Mouse (Mus musculus): Measurements from ENCODE around the gene Tmie. TPM values are rescaled to one million over a fixed set of nuclear protein-coding genes. Genes with fewer than 3 reads are reported as not detected.
"Not testable (repeated sequence)": the region's sequence is repeated elsewhere in the genome, so short reads cannot be mapped to it uniquely, and the experiment has no call there.

The Tmie gene
- total and polyA plus RNA-seq, 3 experiments = 0.11 TPM; not detected in 2

DNA sequence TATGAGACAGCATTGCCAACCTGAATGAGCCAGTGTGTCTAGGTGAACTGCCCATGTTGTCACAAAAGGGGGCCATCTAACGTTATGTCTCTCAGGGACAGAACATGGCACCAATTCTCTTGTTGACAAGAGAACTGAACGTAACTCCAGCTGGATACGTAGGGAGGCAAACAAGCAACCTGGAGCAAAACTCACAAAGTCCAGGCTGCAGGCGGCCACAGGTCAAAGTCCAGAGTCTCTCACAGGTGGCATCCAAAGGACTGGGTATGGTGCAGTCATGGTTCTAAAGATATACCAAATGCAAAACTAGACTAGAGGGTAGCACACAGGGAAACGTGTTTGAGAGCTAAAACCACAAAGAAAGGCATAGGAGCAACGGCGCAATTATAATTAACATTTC, 58.5 kb downstream of the Tmie start:
- ATAC-seq (ENCODE audit: extremely low read depth, insufficient number of reproducible peaks, low FRiP score, poor library complexity, severe bottlenecking) (no peak), DNase-seq (ENCODE audit: low spot score) (no peak)
- H3K27me3 ChIP-seq (ENCODE audit: insufficient read depth, low read length) = peaks cover 18% of the 10 kb centered on the region; the same call in 1 of the 2 replicates
- no peak overlapping the region for H3K4me3 ChIP-seq (ENCODE audit: low read depth, low read length)
- no peaks in the 10 kb centered on the region for H3K4me1 ChIP-seq (ENCODE audit: insufficient read depth, low read depth, low read length)
- TF ChIP-seq CTCF (IDR thresholded peaks at IDR 0.05; ENCODE audit: low read depth, low read length) = no peak
- TF ChIP-seq GATA1 (IDR thresholded peaks at IDR 0.05; ENCODE audit: borderline replicate concordance, low read length) = no peak
- TF ChIP-seq TAL1 (conservative IDR thresholded peaks at IDR 0.05; ENCODE audit: low read depth, low read length) = no peak
- no peak for TF ChIP-seq POLR2AphosphoS5 (IDR thresholded peaks at IDR 0.05; ENCODE audit: insufficient replicate concordance, low read depth, low read length)
- TF ChIP-seq GATA2 (IDR thresholded peaks at IDR 0.05; ENCODE audit: borderline replicate concordance, low read depth, low read length) = no peak
- no peaks in the 10 kb centered on the region for H3K36me3 ChIP-seq (replicated peaks)
- no peaks in the 10 kb centered on the region for H3K9me3 ChIP-seq (replicated peaks)

DNA sequence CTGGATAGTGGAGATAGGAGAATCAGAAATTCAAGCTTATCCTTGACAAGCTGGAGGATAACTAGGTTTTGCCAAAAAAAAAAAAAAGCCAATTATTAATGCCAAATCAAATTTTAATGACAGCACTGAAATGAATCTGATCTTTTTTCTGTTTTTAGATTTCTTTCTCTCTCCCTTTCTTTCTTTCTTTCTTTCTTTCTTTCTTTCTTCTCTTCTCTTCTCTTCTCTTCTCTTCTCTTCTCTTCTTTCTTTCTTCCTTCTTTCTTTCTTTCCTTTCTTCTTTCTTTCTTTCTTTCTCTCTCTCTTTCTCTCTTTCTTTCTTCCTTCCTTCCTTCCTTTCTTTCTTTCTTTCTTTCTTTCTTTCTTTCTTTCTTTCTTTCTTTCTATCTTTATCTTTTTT, 59.4 kb downstream of the Tmie start:
- not testable (repeated sequence) for ATAC-seq (ENCODE audit: extremely low read depth, insufficient number of reproducible peaks, low FRiP score, poor library complexity, severe bottlenecking); H3K36me3 ChIP-seq (replicated peaks); DNase-seq (ENCODE audit: low spot score); H3K9me3 ChIP-seq (replicated peaks); H3K4me3 ChIP-seq (ENCODE audit: low read depth, low read length); H3K4me1 ChIP-seq (ENCODE audit: insufficient read depth, low read depth, low read length)
- peaks cover 18% of the 10 kb centered on the region; the same call in 1 of the 2 replicates for H3K27me3 ChIP-seq (ENCODE audit: insufficient read depth, low read length)

Other genes starting within 250 kb of the Tmie start
- 26.1 and 37.4 TPM in 2 replicates for gene Nbeal2, start 226.0 kb downstream of the Tmie start, total RNA-seq (2014; fragmentation: Nextera tagmentation)
- 28.1 and 32.5 TPM in 2 replicates for gene Nbeal2, start 226.0 kb downstream of the Tmie start, total RNA-seq (2017)
- 56.7 and 64.7 TPM in 2 replicates for gene Nbeal2, start 226.0 kb downstream of the Tmie start, polyA plus RNA-seq (2012)
- gene Ccdc12, start 223.6 kb downstream of the Tmie start, total RNA-seq (2014; fragmentation: Nextera tagmentation) = 36.2 TPM in 2 replicates
- 202 and 222 TPM in 2 replicates for gene Ccdc12, start 223.6 kb downstream of the Tmie start, total RNA-seq (2017)
- gene Ccdc12, start 223.6 kb downstream of the Tmie start, polyA plus RNA-seq (2012) = 331 and 365 TPM in 2 replicates
- gene Myl3, start 138.3 kb downstream of the Tmie start, total RNA-seq (2014; fragmentation: Nextera tagmentation) = not detected in 2 replicates
- gene Myl3, start 138.3 kb downstream of the Tmie start, total RNA-seq (2017) = 0.12 TPM in 1 of 2 replicates, not detected in the other
- gene Myl3, start 138.3 kb downstream of the Tmie start, polyA plus RNA-seq (2012) = not detected in 2 replicates
- gene Pth1r, start 133.0 kb downstream of the Tmie start, total RNA-seq (2014; fragmentation: Nextera tagmentation) = not detected in 2 replicates
- gene Pth1r, start 133.0 kb downstream of the Tmie start, total RNA-seq (2017) = not detected in 2 replicates
- gene Pth1r, start 133.0 kb downstream of the Tmie start, polyA plus RNA-seq (2012) = 0.03 TPM in 1 of 2 replicates, not detected in the other
- gene Prss42, start 81.9 kb downstream of the Tmie start, total RNA-seq (2014; fragmentation: Nextera tagmentation) = 0.44 and 2.3 TPM in 2 replicates
- 0.44 and 0.58 TPM in 2 replicates for gene Prss42, start 81.9 kb downstream of the Tmie start, total RNA-seq (2017)
- 0.53 and 0.79 TPM in 2 replicates for gene Prss42, start 81.9 kb downstream of the Tmie start, polyA plus RNA-seq (2012)
- not detected in 2 replicates for gene Prss44, start 66.1 kb downstream of the Tmie start, total RNA-seq (2014; fragmentation: Nextera tagmentation)
- gene Prss44, start 66.1 kb downstream of the Tmie start, total RNA-seq (2017) = 0.12 and 0.27 TPM in 2 replicates
- gene Prss44, start 66.1 kb downstream of the Tmie start, polyA plus RNA-seq (2012) = not detected in 2 replicates
- gene Prss43, start 53.4 kb downstream of the Tmie start, total RNA-seq (2014; fragmentation: Nextera tagmentation) = not detected in 2 replicates
- gene Prss43, start 53.4 kb downstream of the Tmie start, total RNA-seq (2017) = 0.05 TPM in 1 of 2 replicates, not detected in the other
- gene Prss43, start 53.4 kb downstream of the Tmie start, polyA plus RNA-seq (2012) = not detected in 2 replicates
- gene Prss45, start 45.5 kb downstream of the Tmie start, total RNA-seq (2014; fragmentation: Nextera tagmentation) = not detected in 2 replicates
- gene Prss45, start 45.5 kb downstream of the Tmie start, total RNA-seq (2017) = 0.11 TPM in 1 of 2 replicates, not detected in the other
- gene Prss45, start 45.5 kb downstream of the Tmie start, polyA plus RNA-seq (2012) = not detected in 2 replicates
- gene Prss46, start 35.6 kb downstream of the Tmie start, total RNA-seq (2014; fragmentation: Nextera tagmentation) = not detected in 2 replicates
- gene Prss46, start 35.6 kb downstream of the Tmie start, total RNA-seq (2017) = not detected in 2 replicates
- gene Prss46, start 35.6 kb downstream of the Tmie start, polyA plus RNA-seq (2012) = not detected in 2 replicates
- not detected in 2 replicates for gene Prss50, start 22.1 kb downstream of the Tmie start, total RNA-seq (2014; fragmentation: Nextera tagmentation)
- gene Prss50, start 22.1 kb downstream of the Tmie start, total RNA-seq (2017) = not detected in 2 replicates
- gene Prss50, start 22.1 kb downstream of the Tmie start, polyA plus RNA-seq (2012) = not detected in 2 replicates
- not detected in 2 replicates for gene Als2cl, start 243 bp downstream of the Tmie start, total RNA-seq (2014; fragmentation: Nextera tagmentation)
- gene Als2cl, start 243 bp downstream of the Tmie start, total RNA-seq (2017) = not detected in 2 replicates
- gene Als2cl, start 243 bp downstream of the Tmie start, polyA plus RNA-seq (2012) = not detected in 2 replicates
- gene Fam240a, start 36.7 kb upstream of the Tmie start, total RNA-seq (2014; fragmentation: Nextera tagmentation) = not detected in 2 replicates
- gene Fam240a, start 36.7 kb upstream of the Tmie start, total RNA-seq (2017) = not detected in 2 replicates
- gene Fam240a, start 36.7 kb upstream of the Tmie start, polyA plus RNA-seq (2012) = not detected in 2 replicates
- not detected in 2 replicates for gene Tdgf1, start 66.0 kb upstream of the Tmie start, total RNA-seq (2014; fragmentation: Nextera tagmentation)
- 0.60 TPM in 1 of 2 replicates, not detected in the other for gene Tdgf1, start 66.0 kb upstream of the Tmie start, total RNA-seq (2017)
- not detected in 2 replicates for gene Tdgf1, start 66.0 kb upstream of the Tmie start, polyA plus RNA-seq (2012)
- gene Lrrc2, start 71.4 kb upstream of the Tmie start, total RNA-seq (2014; fragmentation: Nextera tagmentation) = not detected in 2 replicates
- 0.06 and 0.16 TPM in 2 replicates for gene Lrrc2, start 71.4 kb upstream of the Tmie start, total RNA-seq (2017)
- not detected in 2 replicates for gene Lrrc2, start 71.4 kb upstream of the Tmie start, polyA plus RNA-seq (2012)
- gene Rtp3, start 110.5 kb upstream of the Tmie start, total RNA-seq (2014; fragmentation: Nextera tagmentation) = not detected in 2 replicates
- 0.16 TPM in 1 of 2 replicates, not detected in the other for gene Rtp3, start 110.5 kb upstream of the Tmie start, total RNA-seq (2017)
- gene Rtp3, start 110.5 kb upstream of the Tmie start, polyA plus RNA-seq (2012) = not detected in 2 replicates
- not detected in 2 replicates for gene Ltf, start 139.2 kb upstream of the Tmie start, total RNA-seq (2014; fragmentation: Nextera tagmentation)
- 0.16 TPM in 1 of 2 replicates, not detected in the other for gene Ltf, start 139.2 kb upstream of the Tmie start, total RNA-seq (2017)
- gene Ltf, start 139.2 kb upstream of the Tmie start, polyA plus RNA-seq (2012) = not detected in 2 replicates
- 32.2 and 44.7 TPM in 2 replicates for gene Ccrl2, start 177.4 kb upstream of the Tmie start, total RNA-seq (2014; fragmentation: Nextera tagmentation)
- 20.9 and 21.0 TPM in 2 replicates for gene Ccrl2, start 177.4 kb upstream of the Tmie start, total RNA-seq (2017)
- 0.18 and 0.78 TPM in 2 replicates for gene Ccrl2, start 177.4 kb upstream of the Tmie start, polyA plus RNA-seq (2012)
- 33.6 and 38.4 TPM in 2 replicates for gene Lrrfip2, start 237.5 kb upstream of the Tmie start, total RNA-seq (2014; fragmentation: Nextera tagmentation)
- gene Lrrfip2, start 237.5 kb upstream of the Tmie start, total RNA-seq (2017) = 28.4 and 30.4 TPM in 2 replicates
- gene Lrrfip2, start 237.5 kb upstream of the Tmie start, polyA plus RNA-seq (2012) = 11.7 and 14.3 TPM in 2 replicates

Data from G1E (cell line).